ENCODE assay signal across 8 mouse cellular contexts in genomic region chr19:5001666-5002406, GRCm38 (mm10). TPM values are rescaled to one million over a fixed set of nuclear protein-coding genes. Genes with fewer than 3 reads are reported as not detected.
DNase-seq lines count a peak whose midpoint lies in the region; ATAC-seq and TF ChIP-seq lines count a peak whose summit lies in the region.

No protein-coding gene starts in this region.

- H3K27ac ChIP-seq in forebrain, embryonic 13.5 days = peak overlapping the region; percentile 89
- H3K27ac ChIP-seq in neural tube, embryonic 15.5 days (replicated peaks) = peak overlapping the region; percentile 93
- H3K27ac ChIP-seq in testis, adult 2 months (ENCODE audit: control insufficient read depth, insufficient read depth, low read depth, low read length) = no peak overlapping the region

- H3K9me3 ChIP-seq in E14TG2a.4 (ENCODE audit: low read length) = no peaks in the 10 kb centered on the region
- H3K9me3 ChIP-seq in forebrain, embryonic 13.5 days (replicated peaks) = peaks cover 8% of the 10 kb centered on the region; the same call in 1 of the 2 replicates
- H3K9me3 ChIP-seq in neural tube, embryonic 15.5 days (replicated peaks) = no peaks in the 10 kb centered on the region

- peak; percentile 30; the same call in 1 of the 2 replicates for TF ChIP-seq POLR2A in testis, adult 2 months (IDR thresholded peaks at IDR 0.05; ENCODE audit: control insufficient read depth, low read depth, low read length)

- under 1% methylated on average over 39 of the region's 39 CpGs for WGBS in forebrain, embryonic 13.5 days
- WGBS in neural tube, embryonic 15.5 days = 1% methylated on average over 39 of the region's 39 CpGs

- intact Hi-C loops in heart, postnatal 14 days (cut with DNase I) = loop anchor here (1.0 to 5.0 kb wide), 2 partner anchors 21 to 375 kb away; partner anchors contain the start of gene Rce1

- peak overlapping the region; percentile 70 for H3K4me2 ChIP-seq in forebrain, embryonic 13.5 days
- peak overlapping the region; percentile 76 for H3K4me2 ChIP-seq in neural tube, embryonic 15.5 days

- H3K4me3 ChIP-seq in E14TG2a.4 (replicated peaks; ENCODE audit: low read length) = peak overlapping the region; percentile 69
- peak overlapping the region; percentile 37 for H3K4me3 ChIP-seq in forebrain, embryonic 13.5 days
- peak overlapping the region; percentile 36 for H3K4me3 ChIP-seq in neural tube, embryonic 15.5 days (replicated peaks)
- H3K4me3 ChIP-seq in testis, adult 2 months (ENCODE audit: control insufficient read depth, low read depth, low read length) = peak overlapping the region; percentile 80

- H3K4me1 ChIP-seq in E14TG2a.4 (replicated peaks; ENCODE audit: low read depth, low read length) = peaks cover 42% of the 10 kb centered on the region
- peaks cover 12% of the 10 kb centered on the region for H3K4me1 ChIP-seq in forebrain, embryonic 13.5 days
- peaks cover 50% of the 10 kb centered on the region for H3K4me1 ChIP-seq in neural tube, embryonic 15.5 days
- peaks cover 9% of the 10 kb centered on the region for H3K4me1 ChIP-seq in testis, adult 2 months (ENCODE audit: control insufficient read depth, insufficient read depth, low read length)

- peak; percentile 99 for ATAC-seq in forebrain, embryonic 13.5 days
- peak; percentile 97 for ATAC-seq in neural tube, embryonic 15.5 days (ENCODE audit: low FRiP score)

- peak; percentile 87 for TF ChIP-seq CTCF in E14TG2a.4 (conservative IDR thresholded peaks at IDR 0.05; ENCODE audit: low read length)
- TF ChIP-seq CTCF in testis, adult 2 months (IDR thresholded peaks at IDR 0.05; ENCODE audit: control insufficient read depth, insufficient read depth, insufficient replicate concordance, low read depth, low read length) = peak; percentile 81; the same call in 1 of the 2 replicates

- no peaks in the 10 kb centered on the region for H3K36me3 ChIP-seq in E14TG2a.4 (ENCODE audit: insufficient read depth, low read length)
- H3K36me3 ChIP-seq in forebrain, embryonic 13.5 days (ENCODE audit: poor library complexity, severe bottlenecking) = no peaks in the 10 kb centered on the region
- H3K36me3 ChIP-seq in neural tube, embryonic 15.5 days = no peaks in the 10 kb centered on the region
- no peaks in the 10 kb centered on the region for H3K36me3 ChIP-seq in testis, adult 2 months (ENCODE audit: control insufficient read depth, insufficient read depth, low read length)

- peak overlapping the region; percentile 63 for H3K9ac ChIP-seq in forebrain, embryonic 13.5 days
- peak overlapping the region; percentile 53 for H3K9ac ChIP-seq in neural tube, embryonic 15.5 days (replicated peaks)

- peak; percentile 58 for DNase-seq in c-Kit-positive CD71-positive TER-119-positive erythroid progenitor cells, embryonic 14.5 days (ENCODE audit: low spot score)
- peak; percentile 78 to 85 for DNase-seq in heart, postnatal 14 days
- DNase-seq in layer of hippocampus, adult 11-12 months (ENCODE audit: low spot score) = peak; percentile 94
- peak; percentile 63 to 67 for DNase-seq in lung, adult 18-20 months

- peaks cover 47% of the 10 kb centered on the region for H3K27me3 ChIP-seq in E14TG2a.4 (ENCODE audit: insufficient read depth, low read length)
- H3K27me3 ChIP-seq in forebrain, embryonic 13.5 days = peaks cover 17% of the 10 kb centered on the region
- no peaks in the 10 kb centered on the region for H3K27me3 ChIP-seq in neural tube, embryonic 15.5 days (replicated peaks)
- no peaks in the 10 kb centered on the region for H3K27me3 ChIP-seq in testis, adult 2 months (ENCODE audit: control insufficient read depth, insufficient read depth, low read length)

RNA-seq across cellular contexts. Expression of gene Npas4, which starts 11.7 kb away (rescaled TPM):
- 0.10 and 0.18 TPM in 2 replicates for polyA plus RNA-seq in forebrain, embryonic 13.5 days (2015; fragmentation: Nextera tagmentation; extraction: Ambion mirVana)
- not detected for total RNA-seq in heart, postnatal 14 days (2021)
- 0.36 and 0.42 TPM in 2 replicates for polyA plus RNA-seq in neural tube, embryonic 15.5 days (2015; fragmentation: Nextera tagmentation; extraction: Ambion mirVana)
- 1.4 and 1.5 TPM in 2 replicates for polyA plus RNA-seq in testis, adult 2 months (2012; rRNA removed)

RNA-seq across cellular contexts. Expression of gene Slc29a2, which starts 21.8 kb away (rescaled TPM):
- 6.9 and 8.3 TPM in 2 replicates for polyA plus RNA-seq in forebrain, embryonic 13.5 days (2015; fragmentation: Nextera tagmentation; extraction: Ambion mirVana)
- total RNA-seq in heart, postnatal 14 days (2021) = 10 to 100 TPM; 15.2 to 15.3 TPM
- polyA plus RNA-seq in neural tube, embryonic 15.5 days (2015; fragmentation: Nextera tagmentation; extraction: Ambion mirVana) = 12.8 and 14.0 TPM in 2 replicates
- polyA plus RNA-seq in testis, adult 2 months (2012; rRNA removed) = 4.9 and 5.2 TPM in 2 replicates

RNA-seq across cellular contexts. Expression of gene B4gat1, which starts 36.8 kb away (rescaled TPM):
- polyA plus RNA-seq in forebrain, embryonic 13.5 days (2015; fragmentation: Nextera tagmentation; extraction: Ambion mirVana) = 39.4 and 40.3 TPM in 2 replicates
- 10 to 100 TPM; 40.8 to 44.4 TPM for total RNA-seq in heart, postnatal 14 days (2021)
- 103 and 113 TPM in 2 replicates for polyA plus RNA-seq in neural tube, embryonic 15.5 days (2015; fragmentation: Nextera tagmentation; extraction: Ambion mirVana)
- 3.7 and 4.2 TPM in 2 replicates for polyA plus RNA-seq in testis, adult 2 months (2012; rRNA removed)

RNA-seq across cellular contexts. Expression of gene AC124502.3, which starts 36.9 kb away (rescaled TPM):
- 3.2 and 3.4 TPM in 2 replicates for polyA plus RNA-seq in forebrain, embryonic 13.5 days (2015; fragmentation: Nextera tagmentation; extraction: Ambion mirVana)
- total RNA-seq in heart, postnatal 14 days (2021) = 1 to 10 TPM in 1 of 2 experiments, under 1 TPM in 1; 0.98 to 1.8 TPM
- 4.1 and 4.2 TPM in 2 replicates for polyA plus RNA-seq in neural tube, embryonic 15.5 days (2015; fragmentation: Nextera tagmentation; extraction: Ambion mirVana)
- 0.61 and 0.98 TPM in 2 replicates for polyA plus RNA-seq in testis, adult 2 months (2012; rRNA removed)

RNA-seq across cellular contexts. Expression of gene Brms1, which starts 39.3 kb away (rescaled TPM):
- 56.0 and 63.2 TPM in 2 replicates for polyA plus RNA-seq in forebrain, embryonic 13.5 days (2015; fragmentation: Nextera tagmentation; extraction: Ambion mirVana)
- 10 to 100 TPM; 12.9 to 14.8 TPM for total RNA-seq in heart, postnatal 14 days (2021)
- 21.6 and 32.6 TPM in 2 replicates for polyA plus RNA-seq in neural tube, embryonic 15.5 days (2015; fragmentation: Nextera tagmentation; extraction: Ambion mirVana)
- 200 and 216 TPM in 2 replicates for polyA plus RNA-seq in testis, adult 2 months (2012; rRNA removed)
